Mouse (Mus musculus): ENCODE measurements at regions not wholly inside any gene's neighbourhood (a gene's known extent, or its start where the extent isn't known, plus 50 kb on each side); places are given as distances from the start of the nearest gene placed in this dataset.

GRCm38 (mm10) chr5:76065227-76065626 is 74.8 kb upstream of the Srd5a3 start:
- no peak for DNase-seq (ENCODE audit: extremely low read depth)
- dilution Hi-C loops (cut with MboI; ENCODE audit: extremely low pct_ligation_motif_present, extremely low pct_unique_long_range_greater_than_20kb, low sequenced_read_pairs) (no loop called here), in situ Hi-C loops (cut with MboI; ENCODE audit: low pct_ligation_motif_present, low pct_unique_long_range_greater_than_20kb, low sequenced_read_pairs) (no loop called here)
- Histone ChIP-seq H3K27ac (ENCODE audit: insufficient read depth, low read depth) (no peak overlapping the region), H3K79me2 (replicated peaks; ENCODE audit: control insufficient read depth, extremely low read depth, insufficient read depth, poor library complexity, severe bottlenecking) (no peaks in the 10 kb centered on the region), H3K4me3 (replicated peaks in 1 of 3; ENCODE audit: low read depth in 2 of 3, low read length in 2 of 3, poor library complexity in 1 of 3) (no peak overlapping the region), H3K4me2 (ENCODE audit: insufficient read depth, low read depth, poor library complexity, severe bottlenecking) (no peak overlapping the region), H3K9me3 (replicated peaks; ENCODE audit: low read length) (no peaks in the 10 kb centered on the region), H3K36me3 (replicated peaks in 1 of 2; ENCODE audit: control insufficient read depth in 1 of 2, insufficient read depth in 1 of 2, low read length in 1 of 2) (no peaks in the 10 kb centered on the region), H3K4me1 (ENCODE audit: control insufficient read depth in 1 of 2, insufficient read depth in 2 of 2) (peaks cover 4 to 34% of the 10 kb centered on the region in 2 experiments), H3K27me3 (replicated peaks) (no peaks in the 10 kb centered on the region), H3K9ac (ENCODE audit: insufficient read depth, low read depth) (no peak overlapping the region)
- TF ChIP-seq ZKSCAN1 (IDR thresholded peaks at IDR 0.05; ENCODE audit: borderline replicate concordance, low read depth, low read length) (no peak), KAT2A (IDR thresholded peaks at IDR 0.05; ENCODE audit: insufficient replicate concordance, low read length) (no peak), RCOR1 (conservative IDR thresholded peaks at IDR 0.05; ENCODE audit: low read depth, low read length) (no peak), CTCF (conservative IDR thresholded peaks at IDR 0.05 in 1 of 2, IDR thresholded peaks at IDR 0.05 in 1 of 2; ENCODE audit: low read depth in 2 of 2, low read length in 2 of 2) (no peak), POLR2A (IDR thresholded peaks at IDR 0.05; ENCODE audit: low read depth, low read length) (no peak), NELFE (IDR thresholded peaks at IDR 0.05; ENCODE audit: low read depth, low read length) (no peak), PAX5 (IDR thresholded peaks at IDR 0.05; ENCODE audit: low read length) (no peak), UBTF (IDR thresholded peaks at IDR 0.05; ENCODE audit: low read depth, low read length) (no peak), CHD1 (IDR thresholded peaks at IDR 0.05; ENCODE audit: low read depth, low read length) (no peak), HCFC1 (IDR thresholded peaks at IDR 0.05; ENCODE audit: low read depth, low read length) (no peak), JUND (conservative IDR thresholded peaks at IDR 0.05; ENCODE audit: low read depth, low read length) (no peak)

GRCm38 (mm10) chr5:76064686-76065085 is 75.4 kb upstream of the Srd5a3 start:
- Histone ChIP-seq H3K9me3 (replicated peaks; ENCODE audit: low read length) (no peaks in the 10 kb centered on the region), H3K9ac (ENCODE audit: insufficient read depth, low read depth) (no peak overlapping the region), H3K36me3 (replicated peaks in 1 of 2; ENCODE audit: control insufficient read depth in 1 of 2, insufficient read depth in 1 of 2, low read length in 1 of 2) (no peaks in the 10 kb centered on the region), H3K27ac (ENCODE audit: insufficient read depth, low read depth) (no peak overlapping the region), H3K4me2 (ENCODE audit: insufficient read depth, low read depth, poor library complexity, severe bottlenecking) (no peak overlapping the region), H3K27me3 (replicated peaks) (no peaks in the 10 kb centered on the region), H3K4me1 (ENCODE audit: control insufficient read depth in 1 of 2, insufficient read depth in 2 of 2) (peaks cover 4 to 34% of the 10 kb centered on the region in 2 experiments), H3K4me3 (replicated peaks in 1 of 3; ENCODE audit: low read depth in 2 of 3, low read length in 2 of 3, poor library complexity in 1 of 3) (no peak overlapping the region), H3K79me2 (replicated peaks; ENCODE audit: control insufficient read depth, extremely low read depth, insufficient read depth, poor library complexity, severe bottlenecking) (no peaks in the 10 kb centered on the region)
- TF ChIP-seq RAD21 (IDR thresholded peaks at IDR 0.05; ENCODE audit: low read depth, low read length) (no peak), CHD2 (IDR thresholded peaks at IDR 0.05; ENCODE audit: low read length) (no peak), MXI1 (IDR thresholded peaks at IDR 0.05; ENCODE audit: low read depth, low read length) (no peak), NRF1 (IDR thresholded peaks at IDR 0.05; ENCODE audit: low read depth, low read length) (no peak), GABPA (IDR thresholded peaks at IDR 0.05; ENCODE audit: insufficient replicate concordance, low read depth, low read length) (no peak), ETS1 (conservative IDR thresholded peaks at IDR 0.05; ENCODE audit: low read depth, low read length) (no peak), ZNF384 (IDR thresholded peaks at IDR 0.05; ENCODE audit: low read depth, low read length) (no peak)
- dilution Hi-C loops (cut with MboI; ENCODE audit: extremely low pct_ligation_motif_present, extremely low pct_unique_long_range_greater_than_20kb, low sequenced_read_pairs) = no loop called here
- in situ Hi-C loops (cut with MboI; ENCODE audit: low pct_ligation_motif_present, low pct_unique_long_range_greater_than_20kb, low sequenced_read_pairs) = no loop called here
- no peak for DNase-seq (ENCODE audit: extremely low read depth)
